Mouse (Mus musculus) CD4-positive naive resting alpha-beta T cell, adult 76 days (primary cell): ENCODE results near the gene AC141477.1. TPM values are rescaled to one million over a fixed set of nuclear protein-coding genes. Genes with fewer than 3 reads are reported as not detected.

Experiments used
- total RNA-seq: library from RNA; stranded (reverse); gene quantifications from one replicate; pipeline ENCODE4 v1.2.4, GENCODE M21; 2023

Gene AC141477.1
- 33.7 TPM for total RNA-seq

DNA sequence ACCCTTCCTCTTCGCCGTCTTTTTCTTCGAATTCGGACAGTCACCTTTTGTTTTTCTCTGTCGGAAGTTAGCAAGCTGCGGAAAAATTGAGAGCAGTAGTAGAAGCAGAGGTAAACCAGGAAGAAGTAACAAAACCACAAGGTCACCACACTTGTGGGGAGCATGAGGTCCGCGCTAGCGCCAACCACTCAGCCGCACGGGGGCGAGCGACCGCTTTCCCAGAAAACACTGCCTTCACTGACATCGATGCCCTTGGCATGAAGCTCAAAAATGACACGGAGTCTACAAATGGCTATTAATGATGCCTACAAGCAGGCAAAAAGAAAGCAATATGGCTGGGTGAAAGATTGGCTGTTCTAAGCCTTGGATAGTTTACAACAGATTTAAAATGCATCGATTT, at the start of gene AC141477.1:
AC141477.1 (minus strand) TSS at position 164 of the 400 bp plus-strand sequence.

GRCm38 (mm10) chr10:76468203-76469162, 28.2 kb upstream of the AC141477.1 start, which contains the start of the genes Mcm3ap and Ybey:
Mcm3ap (plus strand) TSS chr10:76468927.
Ybey (minus strand) TSS chr10:76469114.

GRCm38 (mm10) chr10:76448851-76449250, 8.6 kb upstream of the AC141477.1 start, which contains the start of gene 2610028H24Rik:
2610028H24Rik (plus strand) TSS chr10:76449081.

DNA sequence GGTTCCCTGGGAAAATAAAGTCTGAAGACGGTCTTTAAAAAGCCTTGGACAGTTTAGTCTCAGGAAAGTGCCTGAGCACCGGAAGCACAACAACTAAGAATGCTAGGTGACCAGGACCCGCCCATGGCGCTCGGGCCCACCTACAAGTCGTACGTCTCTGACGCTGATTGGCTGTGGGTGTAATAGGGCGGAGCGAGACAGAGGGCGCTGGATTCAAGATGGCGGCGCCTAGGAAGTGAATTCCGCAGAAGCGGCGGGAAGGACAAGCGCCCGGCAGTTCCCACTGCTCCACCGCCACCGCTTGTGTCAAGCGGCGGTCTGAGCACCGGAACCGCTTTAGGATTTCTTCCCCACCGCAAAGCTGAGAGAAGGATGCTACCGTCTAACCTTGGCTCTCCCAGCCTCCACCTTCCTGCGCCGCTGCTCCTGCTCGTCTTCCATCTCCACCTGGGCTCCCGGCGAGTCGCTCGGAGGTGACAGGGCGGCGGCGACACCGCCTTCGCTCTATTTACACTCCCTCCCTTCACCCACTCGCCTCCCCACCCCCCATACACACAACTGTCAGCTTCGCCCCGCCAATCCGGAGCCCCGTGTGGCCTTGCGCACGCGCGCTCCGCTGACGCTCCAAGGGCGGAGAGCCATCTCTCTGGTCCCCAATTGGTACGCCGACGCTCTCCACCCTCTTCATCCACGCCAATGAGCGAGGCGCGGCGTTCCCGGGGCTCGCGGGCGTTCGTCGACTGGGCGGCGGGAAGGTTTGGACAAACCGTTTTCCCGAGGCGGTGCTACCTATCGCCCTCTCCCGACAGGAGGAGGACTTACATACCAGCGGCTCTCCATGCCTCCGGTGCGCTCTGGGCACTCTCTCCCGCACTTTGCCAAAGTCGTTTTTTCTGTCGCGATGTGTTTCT, 2.2 kb upstream of the AC141477.1 start, which contains the start of gene Pcnt:
Pcnt (minus strand) TSS at position 609 of the 911 bp plus-strand sequence.

Other genes with a start within 250 kb of the AC141477.1 start
- 9.1 TPM for gene Prmt2, start 202.6 kb downstream of the AC141477.1 start, total RNA-seq
- not detected for gene S100b, start 186.6 kb downstream of the AC141477.1 start, total RNA-seq
- 4.8 TPM for gene Dip2a, start 95.2 kb downstream of the AC141477.1 start, total RNA-seq
- gene Pcnt, start 2.3 kb upstream of the AC141477.1 start, total RNA-seq = 71.0 TPM
- not detected for gene 2610028H24Rik, start 8.6 kb upstream of the AC141477.1 start, total RNA-seq
- gene Mcm3ap, start 28.5 kb upstream of the AC141477.1 start, total RNA-seq = 81.0 TPM
- gene Ybey, start 28.7 kb upstream of the AC141477.1 start, total RNA-seq = 1.4 TPM
- 21.3 TPM for gene Lss, start 91.1 kb upstream of the AC141477.1 start, total RNA-seq
- 0.59 TPM for gene Spatc1l, start 121.8 kb upstream of the AC141477.1 start, total RNA-seq
- not detected for gene Ftcd, start 135.2 kb upstream of the AC141477.1 start, total RNA-seq
- 0.26 TPM for gene Col6a2, start 183.2 kb upstream of the AC141477.1 start, total RNA-seq